Mouse (Mus musculus): ENCODE data around the gene Dnajc3. TPM values are rescaled to one million over a fixed set of nuclear protein-coding genes. Genes with fewer than 3 reads are reported as not detected.

Gene Dnajc3
- polyA plus RNA-seq, 1 experiment from 2014 or later: 49.5 TPM

GRCm38 (mm10) chr14:118944702-118945101, 6.9 kb downstream of the Dnajc3 start:
- H3K27me3 ChIP-seq (ENCODE audit: control insufficient read depth, insufficient read depth, low read length): no peaks in the 10 kb centered on the region
- no peak overlapping the region for H3K27ac ChIP-seq (replicated peaks)
- peaks cover 4% of the 10 kb centered on the region; the same call in 1 of the 2 replicates for H3K4me1 ChIP-seq (replicated peaks; ENCODE audit: control insufficient read depth, insufficient read depth)
- ATAC-seq (ENCODE audit: low FRiP score, low TSS enrichment) (no peak), DNase-seq (ENCODE audit: low spot score) (no peak)
- no peaks in the 10 kb centered on the region for H3K9me3 ChIP-seq (ENCODE audit: control insufficient read depth, low read length)
- TF ChIP-seq EP300 (optimal IDR thresholded peaks at IDR 0.05) (no peak), CTCF (IDR thresholded peaks at IDR 0.05; ENCODE audit: low read depth) (no peak)
- no peak overlapping the region for H3K4me3 ChIP-seq (ENCODE audit: low read depth, low read length)
- no peak overlapping the region for H3K9ac ChIP-seq (ENCODE audit: low read length)
- H3K36me3 ChIP-seq (ENCODE audit: control insufficient read depth, insufficient read depth, low read length): no peaks in the 10 kb centered on the region; the same call in 1 of the 2 replicates
- no peak overlapping the region for H3K4me2 ChIP-seq (replicated peaks; ENCODE audit: low read depth)
- 64% methylated on average over 2 of the region's 2 CpGs for WGBS

- no peaks in the 10 kb centered on the region for H3K36me3 ChIP-seq (ENCODE audit: control insufficient read depth, insufficient read depth, low read length)
- ATAC-seq (ENCODE audit: low FRiP score, low TSS enrichment) (no peak), DNase-seq (ENCODE audit: low spot score) (no peak)
- no peak overlapping the region for H3K27ac ChIP-seq (replicated peaks)
- H3K9me3 ChIP-seq (ENCODE audit: control insufficient read depth, low read length): no peaks in the 10 kb centered on the region
- no peaks in the 10 kb centered on the region for H3K4me1 ChIP-seq (replicated peaks; ENCODE audit: control insufficient read depth, insufficient read depth)
- 81% methylated on average over 1 of the region's 1 CpGs for WGBS
- no peak overlapping the region for H3K9ac ChIP-seq (ENCODE audit: low read length)
- no peak overlapping the region for H3K4me3 ChIP-seq (ENCODE audit: low read depth, low read length)
- H3K27me3 ChIP-seq (ENCODE audit: control insufficient read depth, insufficient read depth, low read length): no peaks in the 10 kb centered on the region
- TF ChIP-seq CTCF (IDR thresholded peaks at IDR 0.05; ENCODE audit: low read depth) (no peak), EP300 (optimal IDR thresholded peaks at IDR 0.05) (no peak)
- H3K4me2 ChIP-seq (replicated peaks; ENCODE audit: low read depth): no peak overlapping the region
These were observed 11.1 kb downstream of the Dnajc3 start for GRCm38 (mm10) chr14:118948841-118949240.

GRCm38 (mm10) chr14:118951912-118952583, 14.3 kb downstream of the Dnajc3 start:
- Histone ChIP-seq H3K4me2 (replicated peaks; ENCODE audit: low read depth) (no peak overlapping the region), H3K27me3 (ENCODE audit: control insufficient read depth, insufficient read depth, low read length) (no peaks in the 10 kb centered on the region), H3K4me3 (ENCODE audit: low read depth, low read length) (no peak overlapping the region), H3K9me3 (ENCODE audit: control insufficient read depth, low read length) (no peaks in the 10 kb centered on the region), H3K9ac (ENCODE audit: low read length) (no peak overlapping the region), H3K36me3 (ENCODE audit: control insufficient read depth, insufficient read depth, low read length) (no peaks in the 10 kb centered on the region), H3K4me1 (replicated peaks; ENCODE audit: control insufficient read depth, insufficient read depth) (no peaks in the 10 kb centered on the region), H3K27ac (replicated peaks) (no peak overlapping the region)
- DNase-seq (ENCODE audit: low spot score) (no peak), ATAC-seq (ENCODE audit: low FRiP score, low TSS enrichment) (no peak)
- WGBS: 91% methylated on average over 9 of the region's 9 CpGs
- no peak for TF ChIP-seq EP300 (optimal IDR thresholded peaks at IDR 0.05)
- TF ChIP-seq CTCF (IDR thresholded peaks at IDR 0.05; ENCODE audit: low read depth): no peak

GRCm38 (mm10) chr14:118958010-118958409, 20.2 kb downstream of the Dnajc3 start:
- Histone ChIP-seq H3K9me3 (ENCODE audit: control insufficient read depth, low read length) (no peaks in the 10 kb centered on the region), H3K9ac (ENCODE audit: low read length) (no peak overlapping the region), H3K4me3 (ENCODE audit: low read depth, low read length) (no peak overlapping the region), H3K4me2 (replicated peaks; ENCODE audit: low read depth) (no peak overlapping the region), H3K36me3 (ENCODE audit: control insufficient read depth, insufficient read depth, low read length) (peaks cover 13% of the 10 kb centered on the region; the same call in 1 of the 2 replicates), H3K27ac (replicated peaks) (no peak overlapping the region), H3K4me1 (replicated peaks; ENCODE audit: control insufficient read depth, insufficient read depth) (no peaks in the 10 kb centered on the region), H3K27me3 (ENCODE audit: control insufficient read depth, insufficient read depth, low read length) (no peaks in the 10 kb centered on the region)
- DNase-seq (ENCODE audit: low spot score) (no peak), ATAC-seq (ENCODE audit: low FRiP score, low TSS enrichment) (no peak)
- WGBS: 90% methylated on average over 3 of the region's 3 CpGs
- TF ChIP-seq EP300 (optimal IDR thresholded peaks at IDR 0.05): no peak
- TF ChIP-seq CTCF (IDR thresholded peaks at IDR 0.05; ENCODE audit: low read depth): no peak

- Histone ChIP-seq H3K9ac (ENCODE audit: low read length) (no peak overlapping the region), H3K4me3 (ENCODE audit: low read depth, low read length) (no peak overlapping the region), H3K9me3 (ENCODE audit: control insufficient read depth, low read length) (no peaks in the 10 kb centered on the region), H3K36me3 (ENCODE audit: control insufficient read depth, insufficient read depth, low read length) (peaks cover 14% of the 10 kb centered on the region; the same call in 1 of the 2 replicates), H3K4me2 (replicated peaks; ENCODE audit: low read depth) (no peak overlapping the region), H3K27ac (replicated peaks) (no peak overlapping the region), H3K4me1 (replicated peaks; ENCODE audit: control insufficient read depth, insufficient read depth) (no peaks in the 10 kb centered on the region), H3K27me3 (ENCODE audit: control insufficient read depth, insufficient read depth, low read length) (no peaks in the 10 kb centered on the region)
- TF ChIP-seq EP300 (optimal IDR thresholded peaks at IDR 0.05): no peak
- no peak for TF ChIP-seq CTCF (IDR thresholded peaks at IDR 0.05; ENCODE audit: low read depth)
- DNase-seq (ENCODE audit: low spot score) (no peak), ATAC-seq (ENCODE audit: low FRiP score, low TSS enrichment) (no peak)
- WGBS: 95% methylated on average over 4 of the region's 4 CpGs
These were observed 27.7 kb downstream of the Dnajc3 start for GRCm38 (mm10) chr14:118965356-118966000.

GRCm38 (mm10) chr14:118967646-118968045, 29.9 kb downstream of the Dnajc3 start:
- no peaks in the 10 kb centered on the region for H3K9me3 ChIP-seq (ENCODE audit: control insufficient read depth, low read length)
- H3K4me2 ChIP-seq (replicated peaks; ENCODE audit: low read depth): no peak overlapping the region
- DNase-seq (ENCODE audit: low spot score): no peak
- no peaks in the 10 kb centered on the region for H3K4me1 ChIP-seq (replicated peaks; ENCODE audit: control insufficient read depth, insufficient read depth)
- H3K4me3 ChIP-seq (ENCODE audit: low read depth, low read length): no peak overlapping the region
- no peaks in the 10 kb centered on the region for H3K27me3 ChIP-seq (ENCODE audit: control insufficient read depth, insufficient read depth, low read length)
- no peak overlapping the region for H3K27ac ChIP-seq (replicated peaks)
- TF ChIP-seq CTCF (IDR thresholded peaks at IDR 0.05; ENCODE audit: low read depth) (no peak), EP300 (optimal IDR thresholded peaks at IDR 0.05) (no peak)
- no peak for ATAC-seq (ENCODE audit: low FRiP score, low TSS enrichment)
- 72% methylated on average over 7 of the region's 7 CpGs for WGBS
- H3K36me3 ChIP-seq (ENCODE audit: control insufficient read depth, insufficient read depth, low read length): peaks cover 18% of the 10 kb centered on the region
- no peak overlapping the region for H3K9ac ChIP-seq (ENCODE audit: low read length)

Measured in stomach, postnatal 0 days (tissue).